Mouse (Mus musculus) small intestine, adult 2 months (tissue): ENCODE results near the gene 2810408A11Rik. TPM values are rescaled to one million over a fixed set of nuclear protein-coding genes. Genes with fewer than 3 reads are reported as not detected.

Experiments
- H3K27ac ChIP-seq: fragments of 200-500 bp; 2 replicates; pipeline ENCODE4 v1.5.1; 2012; ENCODE audit warnings: low read depth, low read length, control low read depth, inconsistent platforms; ENCODE audit not compliant: insufficient read depth
- H3K27me3 ChIP-seq: fragments of 200-500 bp; 2 replicates; pipeline ENCODE4 v1.6.1; 2012; ENCODE audit warnings: mild to moderate bottlenecking, moderate library complexity, low read length, inconsistent platforms; ENCODE audit not compliant: control insufficient read depth, insufficient read depth
- H3K36me3 ChIP-seq: fragments of 200-500 bp; 2 replicates; pipeline ENCODE4 v1.6.1; 2012; ENCODE audit warnings: mild to moderate bottlenecking, low read length, control low read depth, inconsistent platforms; ENCODE audit not compliant: control insufficient read depth, insufficient read depth
- H3K4me1 ChIP-seq: fragments of 200-500 bp; 2 replicates; pipeline ENCODE4 v1.6.1; 2012; ENCODE audit warnings: low read length, inconsistent platforms, mixed read lengths; ENCODE audit not compliant: control insufficient read depth, insufficient read depth, insufficient read length
- H3K4me3 ChIP-seq: fragments of 200-500 bp; 2 replicates; pipeline ENCODE4 v1.5.1; 2012; ENCODE audit warnings: low read depth, mild to moderate bottlenecking, control low read depth, inconsistent platforms, low read length, moderate library complexity
- CTCF ChIP-seq: fragments of 200-500 bp; IDR thresholded peaks from 2 replicates; pipeline ENCODE4 v1.5.1; 2012; ENCODE audit warnings: low read depth, mild to moderate bottlenecking, control low read depth, inconsistent platforms, low read length, moderate library complexity, mixed read lengths; ENCODE audit not compliant: insufficient replicate concordance, insufficient read length; ENCODE audit errors: extremely low read depth
- POLR2A ChIP-seq: fragments of 200-500 bp; IDR thresholded peaks from 2 replicates; pipeline ENCODE4 v1.6.1; 2012; ENCODE audit warnings: low read depth, mild to moderate bottlenecking, control low read depth, inconsistent platforms, low read length, moderate library complexity
- WGBS: fragments of 180-500 bp; shearing (Covaris S2); methylation state at CpG from one replicate; pipeline ENCODE4 v1.1.7; 2018; 5-methylcytosine and 5-hydroxymethylcytosine counted together
- polyA plus RNA-seq: library from polyadenylated mRNA; depleted of rRNA; stranded (reverse); fragments of >200 nt; gene quantifications from 2 replicates; pipeline ENCODE4 v1.2.3, GENCODE M21; 2012

Gene 2810408A11Rik
- polyA plus RNA-seq, 1 experiment: 2.6 TPM

DNA sequence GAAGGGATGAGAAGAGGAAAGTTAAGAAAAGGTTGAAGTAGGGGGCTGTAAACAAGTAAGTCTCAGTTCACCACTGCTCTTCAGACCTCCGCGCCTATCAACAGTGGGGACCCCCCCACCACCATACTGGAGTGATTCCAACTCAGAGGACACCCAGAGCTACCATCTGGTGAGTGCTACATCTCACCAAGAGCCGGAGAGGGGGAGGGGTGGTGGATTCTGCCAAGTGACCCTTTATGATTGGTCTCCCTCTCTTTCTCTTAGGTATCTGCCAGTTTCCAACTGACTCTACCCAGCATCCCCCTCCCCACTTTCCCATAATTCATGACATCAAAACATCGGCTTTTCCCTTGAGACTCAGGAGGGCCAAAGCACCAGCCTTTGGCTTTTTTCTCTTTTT, 40.2 kb upstream of the 2810408A11Rik start:
- Histone ChIP-seq H3K27ac (no peak overlapping the region), H3K4me3 (no peak overlapping the region), H3K4me1 (peaks cover 6% of the 10 kb centered on the region), H3K27me3 (peaks cover 4% of the 10 kb centered on the region; the same call in 1 of the 2 replicates), H3K36me3 (no peaks in the 10 kb centered on the region)
- TF ChIP-seq POLR2A: no peak
- TF ChIP-seq CTCF: no peak
- WGBS: 88% methylated on average over 4 of the region's 4 CpGs

DNA sequence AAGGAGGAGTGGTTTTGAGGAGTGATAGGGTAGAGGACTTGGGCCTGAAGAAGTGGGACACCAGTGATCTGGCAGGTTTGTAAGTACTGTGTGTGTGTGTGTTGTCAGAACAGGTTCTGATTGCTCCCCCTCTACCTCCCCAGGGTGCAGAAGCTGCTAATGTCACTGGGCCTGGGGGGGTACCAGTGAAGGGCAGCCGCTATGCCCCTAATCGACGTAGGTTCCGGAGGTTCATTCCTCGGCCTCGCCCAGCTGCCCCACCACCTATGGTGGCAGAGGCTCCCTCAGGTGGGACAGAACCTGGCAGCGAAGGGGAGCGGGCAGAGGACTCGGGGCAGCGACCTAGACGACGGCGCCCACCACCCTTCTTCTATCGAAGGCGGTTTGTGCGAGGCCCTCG, 38.9 kb upstream of the 2810408A11Rik start:
- Histone ChIP-seq H3K36me3 (no peaks in the 10 kb centered on the region), H3K27me3 (peaks cover 11% of the 10 kb centered on the region; the same call in 1 of the 2 replicates), H3K4me3 (no peak overlapping the region), H3K4me1 (peaks cover 11% of the 10 kb centered on the region), H3K27ac (no peak overlapping the region)
- WGBS: 96% methylated on average over 17 of the region's 17 CpGs
- TF ChIP-seq CTCF: no peak
- no peak for TF ChIP-seq POLR2A

DNA sequence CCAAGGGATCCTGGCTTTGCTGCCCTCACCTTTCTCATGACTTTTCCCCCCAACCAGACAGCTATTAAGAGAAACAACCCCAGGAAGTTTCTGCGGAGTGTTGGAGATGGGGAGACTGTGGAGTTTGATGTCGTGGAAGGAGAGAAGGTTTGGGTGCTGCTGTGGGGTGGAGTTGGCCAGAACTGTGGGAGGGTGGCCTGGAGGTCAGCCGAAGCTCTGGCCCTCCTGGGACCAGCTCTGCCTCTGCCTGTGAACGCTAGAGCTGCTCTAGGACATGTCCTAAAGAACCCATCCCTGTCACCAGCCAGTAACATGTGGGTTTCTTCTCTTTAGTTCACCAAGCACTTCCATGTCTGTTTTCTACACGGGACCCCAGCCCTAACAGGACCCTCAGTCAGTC, 38.4 kb upstream of the 2810408A11Rik start:
- H3K27ac ChIP-seq: no peak overlapping the region
- no peaks in the 10 kb centered on the region for H3K36me3 ChIP-seq
- 75% methylated on average over 5 of the region's 5 CpGs for WGBS
- H3K4me1 ChIP-seq: peaks cover 11% of the 10 kb centered on the region
- H3K4me3 ChIP-seq: no peak overlapping the region
- no peak for TF ChIP-seq POLR2A
- no peak for TF ChIP-seq CTCF
- H3K27me3 ChIP-seq: peaks cover 11% of the 10 kb centered on the region; the same call in 1 of the 2 replicates

DNA sequence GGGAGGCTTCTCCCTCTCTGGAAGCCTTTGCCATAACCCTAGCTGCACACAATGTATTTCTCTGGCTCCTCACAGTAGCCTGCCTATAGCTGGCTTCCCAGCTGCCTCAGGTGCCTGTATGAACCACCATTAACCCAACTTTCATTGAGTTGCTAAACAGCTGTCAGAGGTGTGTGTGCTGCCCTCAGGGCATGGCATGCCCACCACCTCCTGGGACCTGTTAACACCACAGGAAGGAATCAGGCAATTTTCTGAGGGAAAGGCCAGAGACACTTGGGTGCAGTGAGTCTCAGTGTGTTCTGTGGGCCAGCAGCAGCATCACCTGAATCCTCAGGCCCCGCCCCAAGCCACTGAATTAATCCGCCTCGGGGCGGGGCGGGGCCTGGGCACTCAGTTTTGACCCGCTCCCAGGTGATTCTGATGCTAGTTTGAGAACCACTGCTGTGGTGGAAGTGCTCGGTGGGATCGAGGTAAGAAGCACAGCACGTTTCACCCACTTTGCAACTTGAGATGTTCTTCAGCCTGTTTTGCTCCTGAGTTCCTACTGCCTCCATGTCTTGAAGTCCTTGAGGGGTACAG, 37.7 kb upstream of the 2810408A11Rik start:
- H3K27ac ChIP-seq: no peak overlapping the region
- 39% methylated on average over 9 of the region's 9 CpGs for WGBS
- no peak for TF ChIP-seq POLR2A
- TF ChIP-seq CTCF: no peak
- H3K4me3 ChIP-seq: no peak overlapping the region
- peaks cover 11% of the 10 kb centered on the region; the same call in 1 of the 2 replicates for H3K27me3 ChIP-seq
- H3K4me1 ChIP-seq: peaks cover 11% of the 10 kb centered on the region
- no peaks in the 10 kb centered on the region for H3K36me3 ChIP-seq

DNA sequence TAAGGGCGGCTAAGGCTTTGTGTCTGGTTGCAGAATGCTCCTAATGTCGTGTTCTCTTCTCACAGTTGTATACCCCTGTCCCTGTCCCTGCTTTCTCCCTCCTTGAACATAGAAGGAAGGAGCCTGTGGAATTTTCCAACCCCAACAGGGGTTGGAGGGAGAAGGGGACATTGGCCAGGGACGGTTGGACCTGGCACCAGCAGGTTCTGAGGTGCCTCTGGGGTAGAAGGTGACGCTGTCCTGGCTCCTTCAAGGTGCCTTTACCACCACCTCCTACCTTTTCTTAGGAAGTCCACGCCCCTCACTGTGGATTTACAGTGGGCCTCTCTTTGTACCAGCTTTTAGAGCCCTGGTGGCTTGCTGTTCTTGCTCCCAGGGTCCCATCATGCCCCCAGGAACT, 37.0 kb upstream of the 2810408A11Rik start:
- H3K36me3 ChIP-seq: no peaks in the 10 kb centered on the region
- WGBS: 72% methylated on average over 5 of the region's 5 CpGs
- H3K4me3 ChIP-seq: no peak overlapping the region
- H3K27me3 ChIP-seq: peaks cover 11% of the 10 kb centered on the region; the same call in 1 of the 2 replicates
- TF ChIP-seq CTCF (no peak), POLR2A (no peak)
- no peak overlapping the region for H3K27ac ChIP-seq
- peaks cover 11% of the 10 kb centered on the region for H3K4me1 ChIP-seq

DNA sequence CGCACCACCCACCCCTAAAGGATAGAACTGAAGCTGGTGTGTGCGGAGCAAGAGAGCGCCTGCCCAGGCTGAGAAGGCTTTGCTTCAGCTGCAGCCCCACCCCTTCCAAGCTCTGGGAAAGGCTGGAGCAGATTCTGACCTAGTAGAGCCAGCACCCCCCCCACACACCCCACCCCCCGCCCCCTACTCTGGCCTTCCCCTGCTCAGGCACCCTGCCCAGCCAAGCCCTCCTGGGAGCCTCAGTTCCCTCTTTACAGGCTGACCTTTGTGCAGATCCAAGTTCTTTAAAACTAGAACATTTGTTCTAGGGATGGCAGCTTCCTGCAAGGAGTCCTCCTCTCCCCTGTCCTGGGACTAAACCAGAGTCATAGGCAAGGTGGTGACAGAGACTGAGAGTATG, 36.6 kb upstream of the 2810408A11Rik start:
- TF ChIP-seq CTCF (no peak), POLR2A (no peak)
- Histone ChIP-seq H3K27me3 (peaks cover 11% of the 10 kb centered on the region; the same call in 1 of the 2 replicates), H3K27ac (no peak overlapping the region), H3K4me3 (no peak overlapping the region), H3K4me1 (peaks cover 11% of the 10 kb centered on the region), H3K36me3 (no peaks in the 10 kb centered on the region)
- 29% methylated on average over 4 of the region's 4 CpGs for WGBS

DNA sequence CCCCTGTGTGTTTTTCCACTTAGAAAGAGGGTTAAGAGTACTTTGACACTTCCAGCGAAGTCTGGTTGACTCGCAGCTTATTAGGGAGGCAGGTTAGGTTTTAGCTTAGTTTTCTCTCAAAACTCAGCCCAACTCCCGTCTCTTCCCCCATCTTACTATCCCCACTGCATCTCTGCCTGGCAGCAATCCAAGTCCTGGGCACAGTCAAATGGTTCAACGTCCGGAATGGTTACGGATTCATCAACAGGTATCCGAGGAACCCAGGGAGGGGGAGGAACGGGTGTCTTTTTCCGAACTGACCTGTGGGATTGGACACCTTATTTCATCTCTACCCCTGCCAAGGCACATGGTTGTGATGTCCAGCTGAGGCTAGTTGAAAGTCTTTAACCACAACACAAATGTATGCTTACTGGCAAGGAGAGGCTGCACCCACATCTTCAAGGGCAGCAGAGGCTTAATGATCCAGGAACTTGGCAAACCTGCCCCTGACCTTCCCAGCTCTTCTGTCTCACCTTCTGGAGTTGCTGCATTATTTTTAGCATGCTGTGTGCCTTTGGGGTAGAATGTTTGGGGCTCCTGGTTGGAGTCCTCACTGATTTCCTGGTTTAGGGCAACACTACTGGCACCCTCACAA, 36.0 kb upstream of the 2810408A11Rik start:
- peaks cover 11% of the 10 kb centered on the region; the same call in 1 of the 2 replicates for H3K27me3 ChIP-seq
- no peak overlapping the region for H3K4me3 ChIP-seq
- peaks cover 11% of the 10 kb centered on the region for H3K4me1 ChIP-seq
- WGBS: 10% methylated on average over 9 of the region's 9 CpGs
- no peak for TF ChIP-seq POLR2A
- no peak for TF ChIP-seq CTCF
- 0 out of 2 replicates have a peak overlapping the region, but pooled peaks have one; percentile 13 for H3K27ac ChIP-seq
- no peaks in the 10 kb centered on the region for H3K36me3 ChIP-seq

DNA sequence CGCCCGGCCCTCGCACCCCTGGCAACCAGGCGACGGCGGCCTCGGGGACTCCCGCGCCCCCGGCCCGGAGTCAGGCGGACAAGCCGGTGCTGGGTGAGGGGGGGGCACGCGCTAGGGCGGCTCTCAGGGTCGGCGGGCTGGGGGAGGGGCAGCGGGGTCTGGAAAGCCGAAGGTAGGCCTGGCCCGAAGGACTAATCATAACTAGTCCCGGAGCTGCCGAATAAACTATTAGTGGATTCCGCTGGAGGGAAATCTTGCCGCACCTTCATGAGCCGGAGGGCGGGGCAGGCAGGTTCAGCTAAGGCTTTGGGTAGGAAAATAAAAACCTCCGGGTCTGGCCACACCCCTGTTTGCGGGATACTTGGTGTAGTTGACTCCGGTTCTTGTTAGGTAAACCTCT, 35.4 kb upstream of the 2810408A11Rik start:
- no peaks in the 10 kb centered on the region for H3K36me3 ChIP-seq
- TF ChIP-seq CTCF (no peak), POLR2A (no peak)
- H3K4me3 ChIP-seq: peak overlapping the region; percentile 49
- WGBS: 2% methylated on average over 30 of the region's 30 CpGs
- H3K27ac ChIP-seq: no peak overlapping the region
- H3K27me3 ChIP-seq: peaks cover 11% of the 10 kb centered on the region; the same call in 1 of the 2 replicates
- peaks cover 11% of the 10 kb centered on the region for H3K4me1 ChIP-seq
